Mouse (Mus musculus): ENCODE measurements around the gene Tnrc6c.

Tnrc6c gene

DNA sequence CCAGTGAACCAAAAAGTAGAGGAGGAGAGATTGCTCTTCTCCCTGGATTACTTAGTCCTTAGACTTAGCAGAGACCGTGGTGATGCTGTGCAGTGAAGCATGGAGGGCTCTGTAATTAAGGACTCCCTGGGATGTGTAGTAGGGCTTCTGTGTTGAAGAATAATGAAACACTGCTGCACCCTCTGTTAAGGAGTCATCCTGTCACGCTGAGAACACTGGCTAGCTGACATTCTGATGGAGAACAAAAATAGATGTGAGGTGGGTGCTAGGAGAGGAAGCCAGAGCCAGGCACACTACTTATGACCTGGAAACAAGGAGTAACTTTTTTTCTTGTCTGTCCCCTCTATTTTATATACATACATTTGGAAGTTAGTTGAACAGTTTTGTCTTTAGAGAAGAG lies 22.6 kb downstream of the Tnrc6c start:
- no peak for DNase-seq (ENCODE audit: low spot score in 2 of 2)

DNA sequence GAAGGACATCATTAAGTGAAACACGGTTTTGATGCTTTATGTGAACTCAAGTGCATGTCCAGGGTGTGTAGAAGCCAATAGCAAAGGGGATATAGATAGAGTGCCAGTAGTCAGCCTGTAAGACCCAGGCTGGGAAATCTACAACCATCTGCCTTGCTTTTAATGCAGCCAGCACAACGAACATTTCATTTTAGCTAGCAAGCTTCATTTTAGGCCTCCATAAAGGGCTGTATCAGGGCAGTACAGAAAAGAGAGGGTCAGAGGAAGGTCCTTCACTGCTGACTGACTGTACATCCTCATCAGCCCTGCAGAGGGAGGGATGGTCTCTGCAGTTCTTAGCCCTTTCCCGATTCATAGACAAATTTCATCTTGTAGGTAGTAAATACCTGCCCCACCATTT lies 23.0 kb downstream of the Tnrc6c start:
- no peak for DNase-seq (ENCODE audit: low spot score in 2 of 2)

- no peak for DNase-seq (ENCODE audit: low spot score in 2 of 2)
Measured at GRCm38 (mm10) chr11:117677594-117677993, 23.5 kb downstream of the Tnrc6c start.

- no peak for DNase-seq (ENCODE audit: low spot score in 2 of 2)
Measured at GRCm38 (mm10) chr11:117678155-117678554, 24.1 kb downstream of the Tnrc6c start.

DNA sequence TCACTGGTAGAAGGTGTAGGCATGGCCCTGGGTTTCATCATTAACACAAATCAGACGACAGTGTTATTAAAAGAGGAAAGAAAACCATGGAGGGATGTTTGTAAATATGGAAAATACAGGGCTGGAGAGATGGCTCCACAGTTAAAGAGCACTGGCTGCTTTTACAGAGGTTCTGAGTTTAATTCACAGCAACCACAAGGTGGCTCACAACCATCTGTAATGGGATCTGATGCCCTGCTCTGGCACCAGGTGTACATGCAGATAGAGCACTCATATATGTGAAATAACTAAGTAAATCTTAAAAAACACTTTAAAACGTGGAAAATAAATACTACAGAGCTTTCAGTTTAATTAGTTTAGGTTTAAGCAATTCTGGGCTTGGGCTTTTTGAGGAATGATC lies 24.7 kb downstream of the Tnrc6c start:
- DNase-seq (ENCODE audit: low spot score in 2 of 2), result peak in 1 of 2 experiments; percentile 16

DNA sequence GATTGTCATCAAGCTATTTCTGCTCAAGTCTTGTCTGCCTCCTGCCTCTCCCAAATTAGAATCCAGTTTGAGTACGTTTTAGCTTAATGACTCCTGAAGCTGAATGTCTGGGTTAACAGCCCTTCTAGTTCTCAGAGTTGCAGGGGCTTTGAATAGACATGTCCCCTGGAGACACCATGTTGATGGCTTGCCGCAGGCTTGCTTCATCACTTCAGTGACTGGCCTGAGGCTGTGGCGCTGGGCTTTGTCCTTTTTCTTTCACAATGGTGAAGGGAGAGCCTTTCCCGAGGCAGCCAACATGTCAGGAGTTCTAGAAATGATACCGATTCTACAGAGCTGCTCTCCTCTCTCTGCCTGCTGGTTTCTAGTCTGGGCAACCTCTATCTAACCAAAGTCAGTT lies 30.6 kb downstream of the Tnrc6c start:
- no peak for DNase-seq (ENCODE audit: low spot score in 2 of 2)

DNA sequence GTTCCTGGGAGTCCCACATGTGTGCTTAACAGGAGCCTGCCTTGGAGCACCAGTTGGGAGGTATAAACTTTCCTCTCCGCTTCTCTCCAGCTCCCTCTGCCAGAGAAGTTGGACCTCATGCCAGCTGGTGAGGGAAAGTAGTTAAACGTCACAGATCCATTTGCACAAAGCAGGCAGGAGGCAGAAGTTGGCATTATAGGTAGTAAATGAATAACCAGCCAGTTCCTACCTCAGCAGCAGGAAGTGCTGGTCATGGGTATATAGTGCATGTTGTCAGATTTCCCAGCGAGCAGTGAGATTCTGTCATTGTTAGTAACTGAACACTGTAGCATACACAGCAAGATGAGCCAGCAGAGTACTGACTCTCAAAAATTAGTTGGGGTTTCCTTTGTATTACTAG lies 31.4 kb downstream of the Tnrc6c start:
- no peak for DNase-seq (ENCODE audit: low spot score in 2 of 2)

GRCm38 (mm10) chr11:117686021-117686420 lies 31.9 kb downstream of the Tnrc6c start:
- DNase-seq (ENCODE audit: low spot score in 2 of 2), result peak; percentile 28 to 31

GRCm38 (mm10) chr11:117688603-117689002 lies 34.5 kb downstream of the Tnrc6c start:
- DNase-seq (ENCODE audit: low spot score in 2 of 2), result no peak

DNA sequence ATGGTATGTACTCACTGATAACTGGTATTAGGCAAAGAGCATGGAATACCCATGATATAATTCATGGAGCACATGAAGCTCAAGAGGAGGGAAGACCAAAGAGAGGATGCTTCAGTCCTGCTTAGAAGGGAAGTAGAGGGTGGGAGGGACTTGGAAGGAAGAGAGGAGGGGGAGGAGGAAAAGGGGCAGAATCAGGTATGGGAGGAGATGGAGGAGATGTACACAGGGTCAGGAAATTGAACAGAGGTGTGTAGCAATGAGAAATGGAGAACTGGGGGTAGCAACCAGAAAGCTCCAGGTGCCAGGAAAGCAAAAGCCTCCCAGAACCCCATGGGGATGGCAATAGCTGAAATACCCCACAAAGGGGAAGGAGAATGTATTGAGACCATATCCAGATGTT lies 37.2 kb downstream of the Tnrc6c start:
- no peak for DNase-seq (ENCODE audit: low spot score in 2 of 2)

- no peak for DNase-seq (ENCODE audit: low spot score in 2 of 2)
Measured at GRCm38 (mm10) chr11:117694050-117694449, 40.0 kb downstream of the Tnrc6c start.

GRCm38 (mm10) chr11:117696585-117696984 lies 42.5 kb downstream of the Tnrc6c start:
- no peak for DNase-seq (ENCODE audit: low spot score in 2 of 2)

GRCm38 (mm10) chr11:117700871-117701270 lies 46.8 kb downstream of the Tnrc6c start:
- no peak for DNase-seq (ENCODE audit: low spot score in 2 of 2)

DNA sequence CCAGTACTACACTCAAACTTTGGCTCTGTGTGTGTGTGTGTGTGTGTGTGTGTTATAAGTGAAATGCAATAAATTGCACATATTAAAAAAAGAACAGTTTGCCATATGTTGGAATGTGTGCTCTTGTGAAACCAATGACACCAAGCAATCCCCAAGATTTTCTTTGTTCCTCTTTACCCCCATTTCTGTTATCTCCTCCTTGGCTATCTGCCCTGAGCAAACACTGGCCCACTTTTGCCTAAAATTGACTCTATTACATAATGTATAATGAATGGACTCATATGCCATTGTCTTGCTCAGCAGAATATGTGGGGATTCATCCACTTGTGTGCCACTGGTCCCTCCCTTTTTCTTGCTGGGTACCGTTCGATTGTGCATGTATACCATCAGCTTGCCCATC lies 52.2 kb downstream of the Tnrc6c start:
- no peak for DNase-seq (ENCODE audit: low spot score in 2 of 2)

GRCm38 (mm10) chr11:117707238-117707637 lies 53.1 kb downstream of the Tnrc6c start:
- no peak for DNase-seq (ENCODE audit: low spot score in 2 of 2)

DNA sequence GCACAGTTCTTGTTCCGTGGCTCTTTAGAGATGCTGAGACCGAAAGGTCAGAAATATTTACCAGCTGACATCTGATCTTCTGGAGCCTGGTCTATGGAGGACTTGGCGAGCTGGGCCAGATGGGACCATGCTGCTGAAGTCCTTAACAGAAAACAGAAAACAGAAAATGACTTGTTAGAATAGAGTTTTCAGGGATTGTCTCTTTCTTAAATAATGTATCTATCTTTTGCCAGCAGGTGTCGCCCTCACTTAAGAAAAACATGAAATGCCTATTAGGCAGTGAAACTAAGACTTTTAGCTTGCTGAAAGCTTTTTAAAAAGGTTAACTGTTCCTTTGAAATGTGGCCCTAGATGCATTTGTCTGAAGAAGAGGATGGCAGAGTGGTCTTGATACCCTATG lies 55.2 kb downstream of the Tnrc6c start:
- peak in 1 of 2 experiments; percentile 71 for DNase-seq (ENCODE audit: low spot score in 2 of 2)

- DNase-seq (ENCODE audit: low spot score in 2 of 2), result no peak
Measured at GRCm38 (mm10) chr11:117710815-117711294, 56.8 kb downstream of the Tnrc6c start.

GRCm38 (mm10) chr11:117712065-117712464 lies 58.0 kb downstream of the Tnrc6c start:
- DNase-seq (ENCODE audit: low spot score in 2 of 2), result no peak

- DNase-seq (ENCODE audit: low spot score in 2 of 2), result no peak
Measured at GRCm38 (mm10) chr11:117713375-117713774, 59.3 kb downstream of the Tnrc6c start.

- no peak for DNase-seq (ENCODE audit: low spot score in 2 of 2)
Measured at GRCm38 (mm10) chr11:117718838-117719237, 64.7 kb downstream of the Tnrc6c start.

GRCm38 (mm10) chr11:117724604-117725301 lies 70.7 kb downstream of the Tnrc6c start:
- DNase-seq (ENCODE audit: low spot score in 2 of 2), result peak; percentile 14 to 26

GRCm38 (mm10) chr11:117727031-117727430 lies 72.9 kb downstream of the Tnrc6c start:
- no peak for DNase-seq (ENCODE audit: low spot score in 2 of 2)

DNA sequence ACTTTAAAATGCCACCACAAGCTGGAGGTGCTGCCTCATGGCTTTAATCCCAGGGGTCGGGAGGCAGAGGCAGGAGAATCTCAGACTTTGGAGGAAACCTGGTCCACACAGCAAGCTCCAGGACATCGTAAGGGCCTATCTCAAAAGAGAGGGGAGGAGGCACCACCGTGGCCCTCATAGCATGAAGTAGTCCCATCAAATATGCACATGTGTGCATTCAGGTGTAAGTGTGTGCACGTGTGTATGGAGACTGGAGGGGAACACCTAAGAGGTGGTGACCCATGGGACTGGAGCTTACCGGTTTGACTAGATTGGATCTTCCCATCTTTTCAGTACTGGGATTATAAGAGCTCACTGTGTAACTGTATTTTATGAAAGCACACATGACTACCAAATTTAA lies 74.2 kb downstream of the Tnrc6c start:
- DNase-seq (ENCODE audit: low spot score in 2 of 2), result no peak

DNA sequence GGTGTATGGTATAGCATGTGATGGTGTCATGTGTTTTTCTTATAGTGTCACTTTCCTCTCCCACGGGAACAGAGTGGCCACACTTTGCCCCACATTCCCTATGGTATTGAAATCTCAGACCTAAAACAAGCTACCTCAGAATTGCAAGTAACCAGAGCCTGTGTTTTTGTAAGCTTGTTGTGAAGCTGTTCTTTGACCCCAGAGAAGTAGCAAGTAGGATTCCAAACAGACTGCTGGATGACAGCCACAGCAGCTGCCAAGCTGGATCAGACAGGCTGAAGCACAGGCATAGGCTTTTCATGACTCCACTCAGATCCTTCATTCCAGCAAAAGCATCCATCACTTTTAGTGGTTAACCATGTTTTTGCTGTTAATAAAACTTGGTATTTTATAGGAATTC lies 74.8 kb downstream of the Tnrc6c start:
- no peak for DNase-seq (ENCODE audit: low spot score in 2 of 2)
